Mouse (Mus musculus): Measurements from ENCODE around the gene Pcbp3. TPM values are rescaled to one million over a fixed set of nuclear protein-coding genes. Genes with fewer than 3 reads are reported as not detected.

The Pcbp3 gene
- polyA plus RNA-seq, 1 experiment = 23.5 TPM

- Histone ChIP-seq H3K27ac (ENCODE audit: insufficient read depth, low read depth, low read length) (no peak overlapping the region), H3K27me3 (replicated peaks; ENCODE audit: control insufficient read depth, insufficient read depth, low read length) (no peaks in the 10 kb centered on the region), H3K4me3 (ENCODE audit: insufficient read depth, low read depth, low read length) (no peak overlapping the region), H3K4me1 (ENCODE audit: control insufficient read depth, insufficient read depth, low read length) (no peaks in the 10 kb centered on the region), H3K36me3 (ENCODE audit: control insufficient read depth, insufficient read depth, low read length) (no peaks in the 10 kb centered on the region)
- WGBS = 85% methylated on average over 18 of the region's 18 CpGs
- DNase-seq = no peak
- TF ChIP-seq POLR2A (IDR thresholded peaks at IDR 0.05; ENCODE audit: low read depth, low read length) (no peak), CTCF (conservative IDR thresholded peaks at IDR 0.05; ENCODE audit: insufficient read depth, insufficient read length, low read depth, low read length) (no peak)
These were observed 238.8 kb downstream of the Pcbp3 start for GRCm38 (mm10) chr10:76722751-76723450.

GRCm38 (mm10) chr10:76721746-76722145 lies 239.9 kb downstream of the Pcbp3 start:
- no peaks in the 10 kb centered on the region for H3K4me1 ChIP-seq (ENCODE audit: control insufficient read depth, insufficient read depth, low read length)
- WGBS = 92% methylated on average over 6 of the region's 6 CpGs
- H3K36me3 ChIP-seq (ENCODE audit: control insufficient read depth, insufficient read depth, low read length) = no peaks in the 10 kb centered on the region
- TF ChIP-seq CTCF (conservative IDR thresholded peaks at IDR 0.05; ENCODE audit: insufficient read depth, insufficient read length, low read depth, low read length) = no peak
- no peak for TF ChIP-seq POLR2A (IDR thresholded peaks at IDR 0.05; ENCODE audit: low read depth, low read length)
- DNase-seq = no peak
- H3K27me3 ChIP-seq (replicated peaks; ENCODE audit: control insufficient read depth, insufficient read depth, low read length) = no peaks in the 10 kb centered on the region
- no peak overlapping the region for H3K27ac ChIP-seq (ENCODE audit: insufficient read depth, low read depth, low read length)
- H3K4me3 ChIP-seq (ENCODE audit: insufficient read depth, low read depth, low read length) = no peak overlapping the region

GRCm38 (mm10) chr10:76721216-76721615 lies 240.5 kb downstream of the Pcbp3 start:
- H3K36me3 ChIP-seq (ENCODE audit: control insufficient read depth, insufficient read depth, low read length) = no peaks in the 10 kb centered on the region
- no peak for DNase-seq
- TF ChIP-seq CTCF (conservative IDR thresholded peaks at IDR 0.05; ENCODE audit: insufficient read depth, insufficient read length, low read depth, low read length) = no peak
- TF ChIP-seq POLR2A (IDR thresholded peaks at IDR 0.05; ENCODE audit: low read depth, low read length) = no peak
- H3K4me1 ChIP-seq (ENCODE audit: control insufficient read depth, insufficient read depth, low read length) = no peaks in the 10 kb centered on the region
- WGBS = 86% methylated on average over 11 of the region's 11 CpGs
- H3K27me3 ChIP-seq (replicated peaks; ENCODE audit: control insufficient read depth, insufficient read depth, low read length) = no peaks in the 10 kb centered on the region
- H3K27ac ChIP-seq (ENCODE audit: insufficient read depth, low read depth, low read length) = no peak overlapping the region
- H3K4me3 ChIP-seq (ENCODE audit: insufficient read depth, low read depth, low read length) = no peak overlapping the region

- no peaks in the 10 kb centered on the region for H3K4me1 ChIP-seq (ENCODE audit: control insufficient read depth, insufficient read depth, low read length)
- no peak overlapping the region for H3K4me3 ChIP-seq (ENCODE audit: insufficient read depth, low read depth, low read length)
- DNase-seq = no peak
- WGBS = 91% methylated on average over 4 of the region's 4 CpGs
- H3K27me3 ChIP-seq (replicated peaks; ENCODE audit: control insufficient read depth, insufficient read depth, low read length) = no peaks in the 10 kb centered on the region
- H3K27ac ChIP-seq (ENCODE audit: insufficient read depth, low read depth, low read length) = no peak overlapping the region
- no peaks in the 10 kb centered on the region for H3K36me3 ChIP-seq (ENCODE audit: control insufficient read depth, insufficient read depth, low read length)
- no peak for TF ChIP-seq CTCF (conservative IDR thresholded peaks at IDR 0.05; ENCODE audit: insufficient read depth, insufficient read length, low read depth, low read length)
- no peak for TF ChIP-seq POLR2A (IDR thresholded peaks at IDR 0.05; ENCODE audit: low read depth, low read length)
These were observed 244.1 kb downstream of the Pcbp3 start for GRCm38 (mm10) chr10:76717631-76718030.

GRCm38 (mm10) chr10:76717026-76717425 lies 244.7 kb downstream of the Pcbp3 start:
- Histone ChIP-seq H3K36me3 (ENCODE audit: control insufficient read depth, insufficient read depth, low read length) (no peaks in the 10 kb centered on the region), H3K27me3 (replicated peaks; ENCODE audit: control insufficient read depth, insufficient read depth, low read length) (no peaks in the 10 kb centered on the region), H3K4me1 (ENCODE audit: control insufficient read depth, insufficient read depth, low read length) (no peaks in the 10 kb centered on the region), H3K27ac (ENCODE audit: insufficient read depth, low read depth, low read length) (no peak overlapping the region), H3K4me3 (ENCODE audit: insufficient read depth, low read depth, low read length) (no peak overlapping the region)
- 91% methylated on average over 7 of the region's 7 CpGs for WGBS
- TF ChIP-seq CTCF (conservative IDR thresholded peaks at IDR 0.05; ENCODE audit: insufficient read depth, insufficient read length, low read depth, low read length) = no peak
- no peak for TF ChIP-seq POLR2A (IDR thresholded peaks at IDR 0.05; ENCODE audit: low read depth, low read length)
- DNase-seq = no peak

GRCm38 (mm10) chr10:76714303-76714702 lies 247.4 kb downstream of the Pcbp3 start:
- no peak overlapping the region for H3K4me3 ChIP-seq (ENCODE audit: insufficient read depth, low read depth, low read length)

DNA sequence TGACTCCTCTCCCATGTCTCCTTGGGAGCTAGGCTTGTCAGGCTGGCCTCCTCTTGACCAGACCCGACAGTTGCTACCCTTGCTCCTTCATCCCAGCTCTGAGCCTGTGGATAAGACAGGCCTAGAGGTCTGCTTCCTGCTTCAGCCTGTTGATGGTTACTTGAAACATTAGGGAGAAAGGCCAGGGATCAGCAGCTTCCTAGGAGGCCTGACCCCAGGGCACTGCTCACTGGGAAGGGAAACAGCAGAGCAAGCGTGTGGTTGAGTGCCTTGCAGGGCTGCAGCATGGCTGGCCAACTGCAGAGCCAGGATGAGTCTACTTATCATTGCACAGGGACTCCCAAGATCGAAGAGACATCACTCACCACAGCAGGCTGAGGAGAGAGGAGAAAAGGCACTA lies 249.2 kb downstream of the Pcbp3 start:
- H3K4me3 ChIP-seq (ENCODE audit: insufficient read depth, low read depth, low read length) = no peak overlapping the region
- 70% methylated on average over 3 of the region's 3 CpGs for WGBS
- no peak overlapping the region for H3K27ac ChIP-seq (ENCODE audit: insufficient read depth, low read depth, low read length)
- peak; percentile 46 for DNase-seq
- H3K4me1 ChIP-seq (ENCODE audit: control insufficient read depth, insufficient read depth, low read length) = no peaks in the 10 kb centered on the region
- no peaks in the 10 kb centered on the region for H3K27me3 ChIP-seq (replicated peaks; ENCODE audit: control insufficient read depth, insufficient read depth, low read length)
- H3K36me3 ChIP-seq (ENCODE audit: control insufficient read depth, insufficient read depth, low read length) = no peaks in the 10 kb centered on the region
- no peak for TF ChIP-seq CTCF (conservative IDR thresholded peaks at IDR 0.05; ENCODE audit: insufficient read depth, insufficient read length, low read depth, low read length)
- no peak for TF ChIP-seq POLR2A (IDR thresholded peaks at IDR 0.05; ENCODE audit: low read depth, low read length)

More at GRCm38 (mm10) chr10:76714303-76714702, 247.4 kb downstream of the Pcbp3 start:
- 85% methylated on average over 7 of the region's 7 CpGs for WGBS
- H3K36me3 ChIP-seq (ENCODE audit: control insufficient read depth, insufficient read depth, low read length) = no peaks in the 10 kb centered on the region
- H3K4me1 ChIP-seq (ENCODE audit: control insufficient read depth, insufficient read depth, low read length) = no peaks in the 10 kb centered on the region
- no peaks in the 10 kb centered on the region for H3K27me3 ChIP-seq (replicated peaks; ENCODE audit: control insufficient read depth, insufficient read depth, low read length)
- TF ChIP-seq POLR2A (IDR thresholded peaks at IDR 0.05; ENCODE audit: low read depth, low read length) (no peak), CTCF (conservative IDR thresholded peaks at IDR 0.05; ENCODE audit: insufficient read depth, insufficient read length, low read depth, low read length) (no peak)
- no peak overlapping the region for H3K27ac ChIP-seq (ENCODE audit: insufficient read depth, low read depth, low read length)
- no peak for DNase-seq

Other genes starting within 250 kb of the Pcbp3 start
- gene Col6a1, start 235.7 kb downstream of the Pcbp3 start, polyA plus RNA-seq (2012; rRNA removed) = 33.2 and 39.1 TPM in 2 replicates
- gene Slc19a1, start 70.4 kb upstream of the Pcbp3 start, polyA plus RNA-seq (2012; rRNA removed) = 245 and 351 TPM in 2 replicates
- 114 and 138 TPM in 2 replicates for gene Col18a1, start 204.7 kb upstream of the Pcbp3 start, polyA plus RNA-seq (2012; rRNA removed)